In genomic region chr6:93987561-93987960, GRCm38 (mm10) we compare ENCODE assay signal across 24 mouse cellular contexts.
DNase-seq lines count a peak whose midpoint lies in the region; ATAC-seq and TF ChIP-seq lines count a peak whose summit lies in the region.
"Had no signal": no experiment of that assay in that cellular context is flagged by ENCODE, and none has a peak within 500 bp of the region (broad histone marks: within the 10 kb centered on the region; RNA-seq: fewer than 3 reads in every experiment).

No protein-coding gene starts in this region.

- no peaks in the 10 kb centered on the region for H3K36me3 ChIP-seq in kidney, embryonic 15.5 days
- no peaks in the 10 kb centered on the region for H3K36me3 ChIP-seq in ES-Bruce4 (ENCODE audit: control insufficient read depth, insufficient read depth, low read length, poor library complexity, severe bottlenecking)
- H3K36me3 ChIP-seq: embryonic facial prominence, embryonic 12.5 days; embryonic facial prominence, embryonic 15.5 days; heart, embryonic 13.5 days had no signal

- no peaks in the 10 kb centered on the region for H3K9me3 ChIP-seq in kidney, embryonic 15.5 days (replicated peaks)
- H3K9me3 ChIP-seq in ES-Bruce4 (replicated peaks; ENCODE audit: control insufficient read depth, insufficient read depth, low read length, poor library complexity, severe bottlenecking), result no peaks in the 10 kb centered on the region
- H3K9me3 ChIP-seq: embryonic facial prominence, embryonic 12.5 days; embryonic facial prominence, embryonic 15.5 days; heart, embryonic 13.5 days had no signal

- no peak for TF ChIP-seq CTCF in ES-Bruce4 (IDR thresholded peaks at IDR 0.05; ENCODE audit: low read depth, low read length)

- peaks cover 13% of the 10 kb centered on the region for H3K4me1 ChIP-seq in kidney, embryonic 15.5 days
- H3K4me1 ChIP-seq in ES-Bruce4 (ENCODE audit: control insufficient read depth, insufficient read depth, low read length), result peaks cover 4% of the 10 kb centered on the region

- H3K9ac ChIP-seq in kidney, embryonic 15.5 days, result no peak overlapping the region
- H3K9ac ChIP-seq in ES-Bruce4 (ENCODE audit: low read depth, poor library complexity, severe bottlenecking), result no peak overlapping the region
- H3K9ac ChIP-seq: embryonic facial prominence, embryonic 12.5 days; embryonic facial prominence, embryonic 15.5 days; forebrain, postnatal 0 days; heart, embryonic 13.5 days; hindbrain, embryonic 14.5 days had no signal

- no peak overlapping the region for H3K4me2 ChIP-seq in kidney, embryonic 15.5 days
- H3K4me2 ChIP-seq: embryonic facial prominence, embryonic 12.5 days; embryonic facial prominence, embryonic 15.5 days; heart, embryonic 13.5 days; hindbrain, embryonic 14.5 days had no signal

- DNase-seq in kidney, adult 18-20 months, result no peak
- DNase-seq in 3T3-L1 (ENCODE audit: low read depth, low spot score), result peak; percentile 4
- DNase-seq in ZHBTc4 (ENCODE audit: low read depth, low spot score), result peak; percentile 67
- DNase-seq in urinary bladder, postnatal 10 days (ENCODE audit: low spot score), result no peak
- DNase-seq in cerebellum, postnatal 36 days, result no peak
- DNase-seq: adrenal gland, postnatal 10 days; adrenal gland, postnatal 36 days; cerebellum, adult 18-20 months; cerebellum, adult 9-10 months; cerebellum, postnatal 14 days; forebrain, postnatal 0 days; gastrocnemius, postnatal 25 days; heart, adult 18-20 months; heart, postnatal 14 days; heart, postnatal 4 days had no signal

- H3K27ac ChIP-seq in kidney, embryonic 15.5 days, result peak overlapping the region; percentile 58
- peak overlapping the region; percentile 60; the same call in 1 of the 2 replicates for H3K27ac ChIP-seq in ES-Bruce4 (ENCODE audit: insufficient read depth, low read length)
- H3K27ac ChIP-seq: embryonic facial prominence, embryonic 12.5 days; embryonic facial prominence, embryonic 15.5 days; heart, embryonic 13.5 days; hindbrain, embryonic 14.5 days; hindbrain, postnatal 0 days had no signal

- H3K27me3 ChIP-seq in kidney, embryonic 15.5 days, result no peaks in the 10 kb centered on the region
- H3K27me3 ChIP-seq in ES-Bruce4 (ENCODE audit: control insufficient read depth, insufficient read depth, low read length, poor library complexity, severe bottlenecking), result no peaks in the 10 kb centered on the region
- H3K27me3 ChIP-seq: embryonic facial prominence, embryonic 12.5 days; embryonic facial prominence, embryonic 15.5 days; heart, embryonic 13.5 days had no signal

- H3K4me3 ChIP-seq in kidney, embryonic 15.5 days (replicated peaks), result no peak overlapping the region
- H3K4me3 ChIP-seq in ES-Bruce4 (ENCODE audit: low read depth, low read length), result no peak overlapping the region
- H3K4me3 ChIP-seq: embryonic facial prominence, embryonic 12.5 days; embryonic facial prominence, embryonic 15.5 days; heart, embryonic 13.5 days had no signal

- ATAC-seq in kidney, embryonic 15.5 days (replicated peaks; ENCODE audit: low FRiP score), result 0 out of 2 replicates have a peak, but pooled peaks have one; percentile 36
- no peak for ATAC-seq in inflammation-experienced regulatory T-cells, adult 6 months
- ATAC-seq: forebrain, embryonic 14.5 days; forebrain, postnatal 0 days; hindbrain, postnatal 0 days had no signal

- no peak for TF ChIP-seq EP300 in ES-Bruce4 (IDR thresholded peaks at IDR 0.05; ENCODE audit: insufficient read depth, low read depth, low read length)

- 15% methylated on average over 3 of the region's 3 CpGs for WGBS in kidney, embryonic 15.5 days

- no peak for TF ChIP-seq POLR2A in ES-Bruce4 (IDR thresholded peaks at IDR 0.05; ENCODE audit: insufficient read depth, low read length)

Comparison
In these comparisons a context has a peak if more than half of its experiments do, and no peak if none do; other contexts are left out.
1. DNase-seq: peak in 3T3-L1 (single experiment) and ZHBTc4 (single experiment); none in kidney, adult 18-20 months (single experiment), urinary bladder, postnatal 10 days (single experiment) and cerebellum, postnatal 36 days (0 of 2).